Mouse (Mus musculus) c-Kit-positive CD71-negative TER-119-negative erythroid progenitor cells, embryonic 14.5 days (primary cell): ENCODE data around the gene Vnn3.

Source experiments
- DNase-seq: peaks from one replicate; pipeline ENCODE4 v3.0.0-alpha.2; 2013; ENCODE audit warnings: low read depth

The Vnn3 gene

DNA sequence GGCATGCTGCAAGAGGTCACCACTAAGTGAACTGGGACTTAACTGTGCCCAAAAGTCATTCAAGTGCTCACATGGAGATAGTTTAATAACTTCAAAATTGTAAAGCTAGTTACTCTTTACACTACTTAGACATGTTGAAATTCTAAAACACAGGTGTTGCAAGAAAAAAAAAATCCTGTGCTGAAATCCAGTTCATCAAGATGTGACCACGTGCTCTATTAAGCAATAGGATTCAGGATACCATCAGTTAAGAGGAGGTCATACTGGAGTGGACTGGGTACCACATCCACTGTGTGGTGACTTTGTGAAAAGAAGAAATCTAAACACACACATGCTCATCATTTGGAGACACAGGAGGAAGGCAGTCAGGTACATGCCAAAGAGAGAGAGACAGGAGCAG is 41.7 kb downstream of the Vnn3 start:
- no peak for DNase-seq

DNA sequence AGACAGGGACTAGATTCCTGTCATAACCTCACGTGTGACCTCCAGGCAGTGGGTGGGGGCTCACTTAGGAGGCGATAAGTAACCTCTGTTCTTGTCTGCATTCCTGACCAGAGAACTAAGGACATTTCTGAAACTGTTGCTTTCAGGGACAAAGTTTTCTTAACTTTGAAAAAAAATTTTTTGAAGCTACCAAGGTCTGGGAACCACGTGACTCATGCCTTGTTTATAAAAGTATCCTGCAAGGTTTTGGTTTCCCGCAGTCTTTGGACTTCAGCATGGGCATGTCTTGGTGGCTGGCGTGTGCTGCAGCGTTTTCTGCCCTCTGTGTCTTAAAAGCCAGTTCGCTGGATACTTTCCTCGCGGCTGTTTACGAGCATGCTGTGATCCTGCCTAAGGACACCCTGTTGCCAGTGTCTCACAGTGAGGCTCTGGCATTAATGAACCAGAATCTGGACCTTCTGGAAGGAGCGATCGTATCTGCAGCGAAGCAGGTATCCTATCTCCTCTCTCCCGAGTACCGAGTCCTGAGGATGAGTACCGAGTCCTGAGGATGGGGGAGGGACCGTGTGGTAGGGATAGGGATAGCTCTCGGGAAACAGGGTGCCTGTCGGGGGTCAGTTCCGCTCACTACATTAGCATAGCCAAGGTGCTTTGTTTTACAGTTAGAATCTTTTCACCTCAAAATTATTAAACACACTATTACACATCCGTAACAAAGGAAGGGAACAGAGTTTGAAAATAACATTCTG is 43.5 kb downstream of the Vnn3 start, which contains the start of gene Vnn1:
Gene Vnn1, plus strand, starts transcription at position 88 of the 749 bp plus-strand sequence.
- no peak for DNase-seq

DNA sequence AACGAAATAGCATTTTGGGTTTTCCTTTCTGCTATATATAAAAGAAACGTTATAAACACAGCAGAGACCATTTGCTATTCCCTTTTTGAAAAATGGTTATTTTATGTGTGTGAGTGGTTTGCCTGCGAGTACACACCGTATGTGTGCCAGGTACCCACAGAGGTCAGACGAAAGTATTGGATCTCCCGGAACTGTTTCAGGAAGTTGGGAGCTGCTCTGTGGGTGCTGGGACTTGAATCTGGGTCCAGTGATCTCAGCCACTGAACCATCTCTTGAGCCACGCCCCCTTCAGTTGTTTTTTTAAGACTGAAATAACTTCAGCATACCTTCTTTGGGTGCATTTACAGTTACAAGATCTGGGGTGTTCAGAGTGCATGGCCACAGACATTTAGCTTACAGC is 44.1 kb downstream of the Vnn3 start:
- no peak for DNase-seq

DNA sequence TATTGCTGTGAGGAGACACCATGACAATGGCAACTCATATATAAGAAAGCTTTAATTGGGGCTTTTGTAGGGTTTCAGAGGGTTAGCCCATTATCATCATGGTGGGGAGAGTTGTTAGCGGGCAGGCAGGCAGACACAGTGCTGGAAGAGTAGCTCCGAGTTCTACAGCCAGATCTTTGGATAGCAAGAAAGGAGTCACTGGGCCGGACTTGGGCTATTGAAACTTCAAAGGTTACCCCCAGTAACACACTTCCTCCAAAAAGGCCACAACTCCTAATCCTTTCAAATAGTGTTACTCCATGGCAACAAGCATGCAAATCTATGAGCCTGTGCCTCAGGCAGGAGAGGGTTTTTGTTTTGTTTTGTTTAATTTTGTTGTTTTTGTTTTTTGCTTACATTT is 49.9 kb downstream of the Vnn3 start:
- DNase-seq = no peak

DNA sequence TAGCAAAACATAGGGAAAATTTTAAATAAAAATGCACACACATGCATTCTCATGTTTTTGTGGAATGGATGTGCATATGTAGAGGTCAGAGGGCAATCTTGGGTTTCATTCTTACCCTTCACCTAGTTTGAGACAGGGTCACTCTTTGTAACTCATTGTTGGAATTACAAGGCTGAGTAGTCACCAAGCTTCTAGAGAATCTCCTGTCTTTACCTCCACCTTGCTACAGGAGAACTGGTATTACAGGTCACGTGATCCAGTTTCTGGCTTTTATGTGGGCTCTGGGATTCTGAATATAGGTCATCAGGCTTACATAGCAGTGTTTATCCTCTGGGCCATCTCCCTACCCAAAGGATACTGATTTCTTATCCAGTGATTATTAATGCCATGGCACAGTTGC is 54.4 kb downstream of the Vnn3 start:
- DNase-seq = no peak
